ENCODE assay signal across 9 mouse cellular contexts in genomic region chr2:74907368-74908291, GRCm38 (mm10).
DNase-seq lines count a peak whose midpoint lies in the region; ATAC-seq and TF ChIP-seq lines count a peak whose summit lies in the region.
"Had no signal": no experiment of that assay in that cellular context is flagged by ENCODE, and none has a peak within 500 bp of the region (broad histone marks: within the 10 kb centered on the region; RNA-seq: fewer than 3 reads in every experiment).

No protein-coding gene starts in this region.

- H3K4me1 ChIP-seq in neural tube, embryonic 13.5 days (replicated peaks), result peaks cover 12% of the 10 kb centered on the region
- no peaks in the 10 kb centered on the region for H3K4me1 ChIP-seq in kidney, postnatal 0 days (replicated peaks; ENCODE audit: insufficient read depth, low read length)

- no peak for ATAC-seq in neural tube, embryonic 13.5 days (ENCODE audit: low read depth)
- ATAC-seq in kidney, postnatal 0 days (replicated peaks; ENCODE audit: low FRiP score, low read depth), result no peak
- ATAC-seq: Patski had no signal

- TF ChIP-seq CTCF in kidney, postnatal 0 days (IDR thresholded peaks at IDR 0.05; ENCODE audit: low read depth), result no peak

- no peak overlapping the region for H3K27ac ChIP-seq in neural tube, embryonic 13.5 days (replicated peaks)
- H3K27ac ChIP-seq in kidney, postnatal 0 days, result no peak overlapping the region

- DNase-seq in neural tube, embryonic 10.5 days (ENCODE audit: extremely low spot score, low spot score), result no peak
- DNase-seq in gastrocnemius, adult 8-10 months (ENCODE audit: low spot score in 2 of 2), result peak; percentile 58 to 59
- DNase-seq in kidney, postnatal 0 days (ENCODE audit: low spot score), result peak; percentile 81
- DNase-seq in skeletal muscle tissue, adult 2 months (ENCODE audit: low read depth, low spot score), result peak; percentile 81
- no peak for DNase-seq in retina, postnatal 1 day
- no peak for DNase-seq in thymus, postnatal 14 days
- no peak for DNase-seq in right cerebral cortex, adult 2 months (ENCODE audit: low spot score in 2 of 2)

- no peaks in the 10 kb centered on the region for H3K27me3 ChIP-seq in neural tube, embryonic 13.5 days
- no peaks in the 10 kb centered on the region for H3K27me3 ChIP-seq in kidney, postnatal 0 days (ENCODE audit: insufficient read depth, low read length)
- H3K27me3 ChIP-seq: Patski had no signal

- WGBS in neural tube, embryonic 13.5 days, result 55% methylated on average over 19 of the region's 19 CpGs
- 55% methylated on average over 19 of the region's 19 CpGs for WGBS in kidney, postnatal 0 days

- H3K4me2 ChIP-seq in neural tube, embryonic 13.5 days, result peak overlapping the region; percentile 20; the same call in 1 of the 2 replicates
- peak overlapping the region; percentile 21; the same call in 1 of the 2 replicates for H3K4me2 ChIP-seq in kidney, postnatal 0 days (ENCODE audit: low read length)

- no peak overlapping the region for H3K4me3 ChIP-seq in neural tube, embryonic 13.5 days
- H3K4me3 ChIP-seq in kidney, postnatal 0 days (replicated peaks; ENCODE audit: low read depth, low read length), result no peak overlapping the region

- no peak overlapping the region for H3K9ac ChIP-seq in neural tube, embryonic 13.5 days
- no peak overlapping the region for H3K9ac ChIP-seq in kidney, postnatal 0 days (ENCODE audit: low read depth, low read length)

- no peaks in the 10 kb centered on the region for H3K9me3 ChIP-seq in neural tube, embryonic 13.5 days
- H3K9me3 ChIP-seq in kidney, postnatal 0 days (replicated peaks; ENCODE audit: low read length), result no peaks in the 10 kb centered on the region

- no peaks in the 10 kb centered on the region for H3K36me3 ChIP-seq in neural tube, embryonic 13.5 days
- H3K36me3 ChIP-seq in kidney, postnatal 0 days (ENCODE audit: insufficient read depth, low read length), result no peaks in the 10 kb centered on the region

Comparison
In these comparisons a context has a peak if more than half of its experiments do, and no peak if none do; other contexts are left out.
1. DNase-seq: peak in gastrocnemius, adult 8-10 months (2 of 2), kidney, postnatal 0 days (single experiment) and skeletal muscle tissue, adult 2 months (single experiment); none in neural tube, embryonic 10.5 days (single experiment), retina, postnatal 1 day (single experiment), thymus, postnatal 14 days (single experiment) and right cerebral cortex, adult 2 months (0 of 2).